In the genomic region with DNA sequence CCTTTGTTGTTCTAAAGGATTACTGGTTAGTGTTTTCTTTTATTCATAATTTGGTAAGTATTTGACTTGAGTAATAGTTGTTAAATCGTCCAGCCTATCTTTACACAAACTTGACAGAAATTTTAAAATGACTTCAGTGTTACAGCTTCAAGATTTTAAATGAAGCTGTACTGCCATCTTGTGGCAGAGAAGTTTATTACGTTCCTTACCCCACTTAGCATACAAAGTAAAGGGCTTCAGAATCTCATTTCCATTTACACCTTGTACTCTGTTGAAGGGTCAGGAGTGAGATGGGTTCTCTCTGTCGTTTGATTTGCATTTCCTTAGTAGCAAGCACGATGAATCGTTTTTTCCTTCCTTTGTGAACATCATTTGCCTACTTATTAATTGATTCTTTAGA, we compare ENCODE assay signal across 10 mouse cellular contexts. TPM values are rescaled to one million over a fixed set of nuclear protein-coding genes. Genes with fewer than 3 reads are reported as not detected.
DNase-seq lines count a peak whose midpoint lies in the region; ATAC-seq and TF ChIP-seq lines count a peak whose summit lies in the region.
"Had no signal": no experiment of that assay in that cellular context is flagged by ENCODE, and none has a peak within 500 bp of the region (broad histone marks: within the 10 kb centered on the region; RNA-seq: fewer than 3 reads in every experiment).

No protein-coding gene starts in this region.

- no peaks in the 10 kb centered on the region for H3K36me3 ChIP-seq in heart, postnatal 0 days (replicated peaks; ENCODE audit: control insufficient read depth, insufficient read depth, low read length)
- H3K36me3 ChIP-seq: limb, embryonic 15.5 days had no signal

- WGBS in heart, postnatal 0 days, result 2% methylated on average over 5 of the region's 5 CpGs

- DNase-seq in heart, postnatal 0 days (ENCODE audit: low spot score), result peak; percentile 14
- no peak for DNase-seq in heart, adult 9 months (ENCODE audit: low spot score in 2 of 2)
- DNase-seq in urinary bladder, postnatal 14 days (ENCODE audit: low spot score), result peak; percentile 12
- DNase-seq in urinary bladder, adult 2 months (ENCODE audit: low spot score), result no peak
- DNase-seq in embryo, embryonic 11.5 days (ENCODE audit: low read depth, low spot score), result peak; percentile 37
- DNase-seq in layer of hippocampus, adult 9-10 months (ENCODE audit: low spot score), result peak; percentile 30
- DNase-seq in retina, adult 2 months (ENCODE audit: low read depth, low spot score), result peak; percentile 9
- DNase-seq in adrenal gland, postnatal 25 days, result no peak

- no peaks in the 10 kb centered on the region for H3K27me3 ChIP-seq in heart, postnatal 0 days (ENCODE audit: control insufficient read depth, insufficient read depth, low read length)
- H3K27me3 ChIP-seq: limb, embryonic 15.5 days had no signal

- H3K27ac ChIP-seq in heart, postnatal 0 days (ENCODE audit: low read depth), result no peak overlapping the region
- H3K27ac ChIP-seq: limb, embryonic 15.5 days had no signal

- H3K4me1 ChIP-seq in heart, postnatal 0 days (ENCODE audit: control insufficient read depth, insufficient read depth), result no peaks in the 10 kb centered on the region
- H3K4me1 ChIP-seq: limb, embryonic 15.5 days had no signal

- H3K4me2 ChIP-seq in heart, postnatal 0 days (ENCODE audit: low read depth, low read length), result no peak overlapping the region
- H3K4me2 ChIP-seq: limb, embryonic 15.5 days had no signal

- H3K9me3 ChIP-seq in heart, postnatal 0 days (replicated peaks; ENCODE audit: control insufficient read depth, low read length), result no peaks in the 10 kb centered on the region
- H3K9me3 ChIP-seq: limb, embryonic 15.5 days had no signal

- H3K9ac ChIP-seq in heart, postnatal 0 days (replicated peaks; ENCODE audit: low read depth, low read length), result no peak overlapping the region
- H3K9ac ChIP-seq: limb, embryonic 15.5 days had no signal

- ATAC-seq in heart, postnatal 0 days (ENCODE audit: insufficient read depth, low read depth), result no peak

- peak; percentile 57 for TF ChIP-seq CTCF in heart, postnatal 0 days (IDR thresholded peaks at IDR 0.05; ENCODE audit: low read depth)

- TF ChIP-seq EP300 in heart, postnatal 0 days (IDR thresholded peaks at IDR 0.05; ENCODE audit: low read depth), result no peak

- H3K4me3 ChIP-seq in heart, postnatal 0 days (ENCODE audit: low read depth, low read length), result no peak overlapping the region
- H3K4me3 ChIP-seq: limb, embryonic 15.5 days had no signal

RNA-seq across cellular contexts. Expression of a gene that starts 14.9 kb away (rescaled TPM):
- total RNA-seq in heart, postnatal 0 days (2014; rRNA removed; ENCODE audit: low replicate concordance), result not detected in 2 replicates
- not detected in 2 replicates for polyA plus RNA-seq in heart, postnatal 0 days (2015; fragmentation: Nextera tagmentation; extraction: Ambion mirVana)
- not detected in 2 replicates for polyA plus RNA-seq in urinary bladder, adult 2 months (2012; rRNA removed)
- not detected in 2 replicates for total RNA-seq in adrenal gland, postnatal 25 days (2021)
- polyA plus RNA-seq: limb, embryonic 15.5 days; stomach, embryonic 16.5 days had no signal

RNA-seq across cellular contexts. Expression of a gene that starts 24.9 kb away (rescaled TPM):
- total RNA-seq in heart, postnatal 0 days (2014; rRNA removed; ENCODE audit: low replicate concordance), result not detected in 2 replicates
- not detected in 2 replicates for polyA plus RNA-seq in heart, postnatal 0 days (2015; fragmentation: Nextera tagmentation; extraction: Ambion mirVana)
- polyA plus RNA-seq in urinary bladder, adult 2 months (2012; rRNA removed), result not detected in 2 replicates
- total RNA-seq in adrenal gland, postnatal 25 days (2021), result not detected in 2 replicates
- polyA plus RNA-seq: limb, embryonic 15.5 days; stomach, embryonic 16.5 days had no signal

RNA-seq across cellular contexts. Expression of a gene that starts 40.0 kb away (rescaled TPM):
- not detected in 2 replicates for total RNA-seq in heart, postnatal 0 days (2014; rRNA removed; ENCODE audit: low replicate concordance)
- polyA plus RNA-seq in heart, postnatal 0 days (2015; fragmentation: Nextera tagmentation; extraction: Ambion mirVana), result not detected in 2 replicates
- not detected in 2 replicates for polyA plus RNA-seq in urinary bladder, adult 2 months (2012; rRNA removed)
- total RNA-seq in adrenal gland, postnatal 25 days (2021), result not detected in 2 replicates
- polyA plus RNA-seq: limb, embryonic 15.5 days; stomach, embryonic 16.5 days had no signal

RNA-seq across cellular contexts. Expression of a gene that starts 47.2 kb away (rescaled TPM):
- not detected in 2 replicates for total RNA-seq in heart, postnatal 0 days (2014; rRNA removed; ENCODE audit: low replicate concordance)
- polyA plus RNA-seq in heart, postnatal 0 days (2015; fragmentation: Nextera tagmentation; extraction: Ambion mirVana), result not detected in 2 replicates
- not detected in 2 replicates for polyA plus RNA-seq in urinary bladder, adult 2 months (2012; rRNA removed)
- total RNA-seq in adrenal gland, postnatal 25 days (2021), result not detected in 2 replicates
- polyA plus RNA-seq: limb, embryonic 15.5 days; stomach, embryonic 16.5 days had no signal

Comparison
In these comparisons a context has a peak if more than half of its experiments do, and no peak if none do; other contexts are left out.
1. DNase-seq: peak in heart, postnatal 0 days (single experiment), urinary bladder, postnatal 14 days (single experiment), embryo, embryonic 11.5 days (single experiment), layer of hippocampus, adult 9-10 months (single experiment) and retina, adult 2 months (single experiment); none in heart, adult 9 months (0 of 2), urinary bladder, adult 2 months (single experiment) and adrenal gland, postnatal 25 days (single experiment).